Mouse (Mus musculus): Measurements from ENCODE around the gene Krt34.

DNA sequence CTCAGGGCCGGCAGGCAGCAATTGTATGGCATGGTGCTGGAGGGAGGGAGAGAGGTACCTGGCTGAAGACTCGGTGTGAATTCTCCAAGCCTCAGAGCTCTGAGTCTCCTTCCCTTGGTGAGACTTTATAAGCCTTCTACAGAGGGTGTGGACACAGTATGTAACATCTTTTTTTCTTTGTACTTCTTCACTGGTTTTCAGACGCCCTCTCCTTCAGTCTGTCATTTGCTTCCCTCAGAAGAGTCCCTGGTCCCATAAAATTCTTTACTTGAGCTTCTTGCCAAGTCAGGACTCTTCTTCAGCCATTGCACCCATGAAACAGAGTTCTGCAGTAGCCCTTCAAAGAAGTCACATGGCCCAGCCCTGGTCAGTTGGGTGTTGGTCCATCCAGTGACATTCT is 9.1 kb upstream of the Krt34 start, which contains the start of gene Krt31:
- TF ChIP-seq USF1 (IDR thresholded peaks at IDR 0.05; ENCODE audit: low read depth) (no peak), MAX (IDR thresholded peaks at IDR 0.05) (no peak), MYOD1 (IDR thresholded peaks at IDR 0.05; ENCODE audit: control insufficient read depth, insufficient read length, low read depth) (no peak), CTCF (IDR thresholded peaks at IDR 0.05; ENCODE audit: control insufficient read depth, insufficient read depth, insufficient read length) (no peak), FOSL1 (IDR thresholded peaks at IDR 0.05; ENCODE audit: insufficient read depth, low read length, poor library complexity, severe bottlenecking) (no peak), MYOG (IDR thresholded peaks at IDR 0.05; ENCODE audit: control insufficient read depth, extremely low read depth, insufficient read length) (no peak)

All from C2C12 (cell line).